Mouse (Mus musculus): Measurements from ENCODE around the gene Zfp672. TPM values are rescaled to one million over a fixed set of nuclear protein-coding genes. Genes with fewer than 3 reads are reported as not detected.

Gene Zfp672
- polyA plus RNA-seq, 1 experiment from 2014 or later: 42.3 TPM

GRCm38 (mm10) chr11:58289992-58290682, 40.0 kb downstream of the Zfp672 start:
- ATAC-seq (ENCODE audit: low read depth): no peak

GRCm38 (mm10) chr11:58282518-58282917, 47.6 kb downstream of the Zfp672 start:
- no peaks in the 10 kb centered on the region for H3K36me3 ChIP-seq (ENCODE audit: control insufficient read depth, insufficient read depth, low read length)
- no peak overlapping the region for H3K27ac ChIP-seq (replicated peaks; ENCODE audit: low read depth, low read length)
- H3K27me3 ChIP-seq (replicated peaks; ENCODE audit: control insufficient read depth, insufficient read depth, low read length): no peaks in the 10 kb centered on the region
- no peak overlapping the region for H3K4me3 ChIP-seq (ENCODE audit: low read depth, low read length)
- DNase-seq (ENCODE audit: low spot score): no peak
- WGBS: 76% methylated on average over 5 of the region's 5 CpGs
- ATAC-seq (ENCODE audit: low read depth): no peak
- no peak overlapping the region for H3K4me2 ChIP-seq (ENCODE audit: low read depth, low read length)
- no peaks in the 10 kb centered on the region for H3K9me3 ChIP-seq (ENCODE audit: control insufficient read depth, low read length)
- no peak overlapping the region for H3K9ac ChIP-seq (ENCODE audit: low read depth, low read length)
- no peaks in the 10 kb centered on the region for H3K4me1 ChIP-seq (ENCODE audit: control insufficient read depth, insufficient read depth, low read length)

More at GRCm38 (mm10) chr11:58289992-58290682, 40.0 kb downstream of the Zfp672 start:
- H3K4me1 ChIP-seq (ENCODE audit: control insufficient read depth, insufficient read depth, low read length): no peaks in the 10 kb centered on the region
- H3K27ac ChIP-seq (replicated peaks; ENCODE audit: low read depth, low read length): no peak overlapping the region
- WGBS: 70% methylated on average over 9 of the region's 9 CpGs
- H3K9me3 ChIP-seq (ENCODE audit: control insufficient read depth, low read length): no peaks in the 10 kb centered on the region
- no peak for DNase-seq (ENCODE audit: low spot score)
- no peak overlapping the region for H3K9ac ChIP-seq (ENCODE audit: low read depth, low read length)
- H3K4me2 ChIP-seq (ENCODE audit: low read depth, low read length): no peak overlapping the region
- H3K36me3 ChIP-seq (ENCODE audit: control insufficient read depth, insufficient read depth, low read length): no peaks in the 10 kb centered on the region
- no peak overlapping the region for H3K4me3 ChIP-seq (ENCODE audit: low read depth, low read length)
- H3K27me3 ChIP-seq (replicated peaks; ENCODE audit: control insufficient read depth, insufficient read depth, low read length): no peaks in the 10 kb centered on the region

GRCm38 (mm10) chr11:58281970-58282496, 48.1 kb downstream of the Zfp672 start:
- ATAC-seq (ENCODE audit: low read depth) (no peak), DNase-seq (ENCODE audit: low spot score) (no peak)
- Histone ChIP-seq H3K9ac (ENCODE audit: low read depth, low read length) (no peak overlapping the region), H3K4me2 (ENCODE audit: low read depth, low read length) (no peak overlapping the region), H3K4me3 (ENCODE audit: low read depth, low read length) (no peak overlapping the region), H3K36me3 (ENCODE audit: control insufficient read depth, insufficient read depth, low read length) (no peaks in the 10 kb centered on the region), H3K9me3 (ENCODE audit: control insufficient read depth, low read length) (no peaks in the 10 kb centered on the region), H3K4me1 (ENCODE audit: control insufficient read depth, insufficient read depth, low read length) (no peaks in the 10 kb centered on the region), H3K27me3 (replicated peaks; ENCODE audit: control insufficient read depth, insufficient read depth, low read length) (no peaks in the 10 kb centered on the region), H3K27ac (replicated peaks; ENCODE audit: low read depth, low read length) (no peak overlapping the region)
- WGBS: 79% methylated on average over 13 of the region's 13 CpGs

- no peak for ATAC-seq (ENCODE audit: low read depth)
- Histone ChIP-seq H3K9ac (ENCODE audit: low read depth, low read length) (no peak overlapping the region), H3K4me3 (ENCODE audit: low read depth, low read length) (no peak overlapping the region), H3K4me1 (ENCODE audit: control insufficient read depth, insufficient read depth, low read length) (no peaks in the 10 kb centered on the region), H3K4me2 (ENCODE audit: low read depth, low read length) (no peak overlapping the region), H3K9me3 (ENCODE audit: control insufficient read depth, low read length) (no peaks in the 10 kb centered on the region), H3K36me3 (ENCODE audit: control insufficient read depth, insufficient read depth, low read length) (no peaks in the 10 kb centered on the region), H3K27me3 (replicated peaks; ENCODE audit: control insufficient read depth, insufficient read depth, low read length) (no peaks in the 10 kb centered on the region), H3K27ac (replicated peaks; ENCODE audit: low read depth, low read length) (no peak overlapping the region)
- no peak for DNase-seq (ENCODE audit: low spot score)
- WGBS: 57% methylated on average over 4 of the region's 4 CpGs
Measured at GRCm38 (mm10) chr11:58275756-58276155, 54.4 kb downstream of the Zfp672 start.

GRCm38 (mm10) chr11:58274572-58274971, 55.6 kb downstream of the Zfp672 start, which contains the start of gene 4930438A08Rik:
Gene 4930438A08Rik, plus strand, starts transcription at chr11:58274799.
- no peak within 1 kb of the TSS for H3K9ac ChIP-seq (ENCODE audit: low read depth, low read length)
- H3K4me1 ChIP-seq (ENCODE audit: control insufficient read depth, insufficient read depth, low read length): no peaks in the 10 kb centered on the region
- H3K9me3 ChIP-seq (ENCODE audit: control insufficient read depth, low read length): no peaks in the 10 kb centered on the region
- H3K4me2 ChIP-seq (ENCODE audit: low read depth, low read length): no peak within 1 kb of the TSS
- DNase-seq (ENCODE audit: low spot score): no peak
- 55% methylated on average over 2 of the region's 2 CpGs for WGBS
- no peak for ATAC-seq (ENCODE audit: low read depth)
- no peak within 1 kb of the TSS for H3K27ac ChIP-seq (replicated peaks; ENCODE audit: low read depth, low read length)
- no peaks in the 10 kb centered on the region for H3K27me3 ChIP-seq (replicated peaks; ENCODE audit: control insufficient read depth, insufficient read depth, low read length)
- no peak within 1 kb of the TSS for H3K4me3 ChIP-seq (ENCODE audit: low read depth, low read length)
- no peaks in the 10 kb centered on the region for H3K36me3 ChIP-seq (ENCODE audit: control insufficient read depth, insufficient read depth, low read length)

GRCm38 (mm10) chr11:58268285-58268684, 61.9 kb downstream of the Zfp672 start:
- H3K4me1 ChIP-seq (ENCODE audit: control insufficient read depth, insufficient read depth, low read length): no peaks in the 10 kb centered on the region
- no peak overlapping the region for H3K9ac ChIP-seq (ENCODE audit: low read depth, low read length)
- DNase-seq (ENCODE audit: low spot score): no peak
- H3K27me3 ChIP-seq (replicated peaks; ENCODE audit: control insufficient read depth, insufficient read depth, low read length): no peaks in the 10 kb centered on the region
- no peak overlapping the region for H3K4me3 ChIP-seq (ENCODE audit: low read depth, low read length)
- no peak overlapping the region for H3K4me2 ChIP-seq (ENCODE audit: low read depth, low read length)
- no peak overlapping the region for H3K27ac ChIP-seq (replicated peaks; ENCODE audit: low read depth, low read length)
- no peaks in the 10 kb centered on the region for H3K36me3 ChIP-seq (ENCODE audit: control insufficient read depth, insufficient read depth, low read length)
- WGBS: 82% methylated on average over 3 of the region's 3 CpGs
- no peak for ATAC-seq (ENCODE audit: low read depth)
- no peaks in the 10 kb centered on the region for H3K9me3 ChIP-seq (ENCODE audit: control insufficient read depth, low read length)

Other genes starting within 250 kb of the Zfp672 start
- gene Gm12248, start 237.2 kb downstream of the Zfp672 start, polyA plus RNA-seq (2014; fragmentation: Nextera tagmentation; extraction: Ambion mirVana): not detected in 2 replicates
- 85.8 and 94.9 TPM in 2 replicates for gene Cnot8, start 226.2 kb downstream of the Zfp672 start, polyA plus RNA-seq (2014; fragmentation: Nextera tagmentation; extraction: Ambion mirVana)
- gene Gemin5, start 161.8 kb downstream of the Zfp672 start, polyA plus RNA-seq (2014; fragmentation: Nextera tagmentation; extraction: Ambion mirVana): 18.3 and 19.6 TPM in 2 replicates
- gene Mrpl22, start 158.7 kb downstream of the Zfp672 start, polyA plus RNA-seq (2014; fragmentation: Nextera tagmentation; extraction: Ambion mirVana): 112 and 113 TPM in 2 replicates
- gene Igtp, start 130.8 kb downstream of the Zfp672 start, polyA plus RNA-seq (2014; fragmentation: Nextera tagmentation; extraction: Ambion mirVana): 10.5 and 16.7 TPM in 2 replicates
- 4.4 and 5.7 TPM in 2 replicates for gene Irgm2, start 130.7 kb downstream of the Zfp672 start, polyA plus RNA-seq (2014; fragmentation: Nextera tagmentation; extraction: Ambion mirVana)
- 0.22 and 0.45 TPM in 2 replicates for gene 4930438A08Rik, start 55.5 kb downstream of the Zfp672 start, polyA plus RNA-seq (2014; fragmentation: Nextera tagmentation; extraction: Ambion mirVana)
- 14.2 and 14.7 TPM in 2 replicates for gene Zfp692, start 23.3 kb downstream of the Zfp672 start, polyA plus RNA-seq (2014; fragmentation: Nextera tagmentation; extraction: Ambion mirVana)
- 23.2 and 27.3 TPM in 2 replicates for gene Sh3bp5l, start 385 bp upstream of the Zfp672 start, polyA plus RNA-seq (2014; fragmentation: Nextera tagmentation; extraction: Ambion mirVana)
- not detected in 2 replicates for gene Lypd8, start 48.7 kb upstream of the Zfp672 start, polyA plus RNA-seq (2014; fragmentation: Nextera tagmentation; extraction: Ambion mirVana)
- not detected in 2 replicates for gene 1810065E05Rik, start 90.8 kb upstream of the Zfp672 start, polyA plus RNA-seq (2014; fragmentation: Nextera tagmentation; extraction: Ambion mirVana)
- gene Gm12253, start 102.2 kb upstream of the Zfp672 start, polyA plus RNA-seq (2014; fragmentation: Nextera tagmentation; extraction: Ambion mirVana): not detected in 2 replicates
- not detected in 2 replicates for gene Lypd9, start 122.6 kb upstream of the Zfp672 start, polyA plus RNA-seq (2014; fragmentation: Nextera tagmentation; extraction: Ambion mirVana)
- 0.13 and 0.15 TPM in 2 replicates for gene Olfr30, start 131.9 kb upstream of the Zfp672 start, polyA plus RNA-seq (2014; fragmentation: Nextera tagmentation; extraction: Ambion mirVana)
- 0.11 and 0.12 TPM in 2 replicates for gene Olfr332, start 162.2 kb upstream of the Zfp672 start, polyA plus RNA-seq (2014; fragmentation: Nextera tagmentation; extraction: Ambion mirVana)
- gene Olfr331, start 172.2 kb upstream of the Zfp672 start, polyA plus RNA-seq (2014; fragmentation: Nextera tagmentation; extraction: Ambion mirVana): not detected in 2 replicates
- gene Olfr330, start 204.5 kb upstream of the Zfp672 start, polyA plus RNA-seq (2014; fragmentation: Nextera tagmentation; extraction: Ambion mirVana): 0.30 and 0.46 TPM in 2 replicates
- 0.31 TPM in 1 of 2 replicates, not detected in the other for gene Olfr329-ps, start 216.1 kb upstream of the Zfp672 start, polyA plus RNA-seq (2014; fragmentation: Nextera tagmentation; extraction: Ambion mirVana)
- gene Olfr328, start 225.3 kb upstream of the Zfp672 start, polyA plus RNA-seq (2014; fragmentation: Nextera tagmentation; extraction: Ambion mirVana): not detected in 2 replicates
- not detected in 2 replicates for gene Olfr224, start 240.2 kb upstream of the Zfp672 start, polyA plus RNA-seq (2014; fragmentation: Nextera tagmentation; extraction: Ambion mirVana)
- gene Olfr325, start 247.4 kb upstream of the Zfp672 start, polyA plus RNA-seq (2014; fragmentation: Nextera tagmentation; extraction: Ambion mirVana): not detected in 2 replicates

Data from embryonic facial prominence, embryonic 14.5 days (tissue).